Comparison of ENCODE assay signal across 8 mouse cellular contexts in the genomic region with DNA sequence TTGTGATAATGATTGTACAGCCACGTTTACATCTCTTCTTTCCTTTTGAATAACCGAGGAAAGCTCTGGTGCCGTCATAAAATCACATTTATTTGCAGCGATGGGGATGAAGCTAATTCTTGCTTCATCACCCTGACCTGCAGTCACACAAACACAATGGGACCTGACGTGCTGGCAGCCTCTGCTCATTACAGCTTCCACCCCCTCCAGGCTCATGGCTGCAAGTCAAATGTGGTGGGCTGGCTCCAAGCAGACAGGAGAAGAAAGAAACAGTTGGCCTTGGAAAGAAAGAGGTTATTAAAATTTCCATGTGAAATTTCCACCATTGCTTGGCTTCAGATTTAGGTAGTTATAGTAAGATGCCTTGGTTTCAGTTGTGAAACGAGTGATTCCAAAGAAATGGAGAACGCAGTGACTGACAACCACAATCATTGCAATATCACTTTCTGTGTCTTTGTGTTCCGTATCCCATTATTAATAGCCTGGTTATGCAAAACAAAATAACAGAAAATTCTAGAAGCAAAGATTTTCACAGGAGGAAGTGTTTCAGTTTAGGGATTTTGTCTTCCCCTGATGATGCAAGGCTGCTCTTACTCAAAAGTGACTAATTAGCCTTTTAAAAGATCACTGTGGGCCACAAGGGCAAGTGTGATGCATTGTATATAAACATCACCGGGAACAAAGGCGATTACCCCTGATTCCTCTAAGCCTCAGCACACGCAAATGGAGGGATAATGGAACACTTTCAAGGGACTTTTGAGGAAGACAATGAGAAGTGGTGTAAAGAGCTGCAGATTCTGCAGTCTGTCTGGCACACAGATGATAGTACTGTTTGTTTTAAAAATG.
DNase-seq lines count a peak whose midpoint lies in the region; ATAC-seq and TF ChIP-seq lines count a peak whose summit lies in the region.

No protein-coding gene starts in this region.

- no peak for TF ChIP-seq CTCF in cerebellum, adult 2 months (IDR thresholded peaks at IDR 0.05; ENCODE audit: borderline replicate concordance, insufficient read depth, low read depth, low read length)

- no peak overlapping the region for H3K27ac ChIP-seq in cerebellum, adult 2 months (ENCODE audit: insufficient read depth, low read length)
- H3K27ac ChIP-seq in kidney, embryonic 14.5 days (ENCODE audit: low read depth, low read length) = no peak overlapping the region

- H3K4me1 ChIP-seq in cerebellum, adult 2 months (ENCODE audit: control insufficient read depth, insufficient read depth, low read length) = peaks cover 6% of the 10 kb centered on the region
- peaks cover 8% of the 10 kb centered on the region; the same call in 1 of the 2 replicates for H3K4me1 ChIP-seq in kidney, embryonic 14.5 days (ENCODE audit: control insufficient read depth, insufficient read depth, low read length)

- intact Hi-C loops in left cerebral cortex, postnatal 25 days (cut with DNase I) = loop anchor here (5.0 kb wide), 2 partner anchors 66 to 259 kb away; a partner anchor contains a TSS

- no peak for ATAC-seq in kidney, embryonic 14.5 days (ENCODE audit: low FRiP score, low TSS enrichment)

- H3K4me3 ChIP-seq in cerebellum, adult 2 months (replicated peaks; ENCODE audit: insufficient read depth, low read depth, low read length) = peak overlapping the region; percentile 20
- H3K4me3 ChIP-seq in kidney, embryonic 14.5 days (ENCODE audit: low read length) = no peak overlapping the region

- H3K4me2 ChIP-seq in kidney, embryonic 14.5 days (replicated peaks; ENCODE audit: low read depth, low read length) = no peak overlapping the region

- WGBS in cerebellum, adult 2 months = 25% methylated on average over 11 of the region's 11 CpGs
- WGBS in kidney, embryonic 14.5 days = 55% methylated on average over 11 of the region's 11 CpGs

- no peaks in the 10 kb centered on the region for H3K9me3 ChIP-seq in kidney, embryonic 14.5 days (ENCODE audit: control insufficient read depth, low read length)

- peak; percentile 17 to 31 for DNase-seq in frontal cortex, postnatal 10 days (ENCODE audit: low spot score in 2 of 2)
- DNase-seq in frontal cortex, postnatal 25 days (ENCODE audit: low spot score in 2 of 2) = no peak
- peak; percentile 42 to 65 for DNase-seq in cerebellum, adult 2 months
- peak; percentile 47 to 49 for DNase-seq in frontal cortex, postnatal 36 days (ENCODE audit: low spot score in 2 of 2)
- peak; percentile 18 to 61 for DNase-seq in left cerebral cortex, postnatal 25 days (ENCODE audit: low spot score in 2 of 2)
- DNase-seq in right cerebral cortex, postnatal 25 days = peak; percentile 19
- DNase-seq in adrenal gland, adult 8-10 months = no peak

- H3K36me3 ChIP-seq in kidney, embryonic 14.5 days (ENCODE audit: control insufficient read depth, insufficient read depth, low read length) = no peaks in the 10 kb centered on the region

- TF ChIP-seq POLR2A in cerebellum, adult 2 months (IDR thresholded peaks at IDR 0.05; ENCODE audit: borderline replicate concordance, insufficient read depth, low read length) = no peak

- no peak overlapping the region for H3K9ac ChIP-seq in kidney, embryonic 14.5 days (ENCODE audit: low read depth, low read length)

- H3K27me3 ChIP-seq in cerebellum, adult 2 months (ENCODE audit: control insufficient read depth, insufficient read depth, low read length) = no peaks in the 10 kb centered on the region
- H3K27me3 ChIP-seq in kidney, embryonic 14.5 days (ENCODE audit: control insufficient read depth, insufficient read depth, low read length) = no peaks in the 10 kb centered on the region

Comparison
In these comparisons a context has a peak if more than half of its experiments do, and no peak if none do; other contexts are left out.
1. DNase-seq: peak in frontal cortex, postnatal 10 days (2 of 2), cerebellum, adult 2 months (2 of 2), frontal cortex, postnatal 36 days (2 of 2), left cerebral cortex, postnatal 25 days (2 of 2) and right cerebral cortex, postnatal 25 days (single experiment); none in frontal cortex, postnatal 25 days (0 of 2) and adrenal gland, adult 8-10 months (single experiment).